Mouse (Mus musculus) spleen, postnatal 14 days (tissue): ENCODE measurements around the gene Hebp1.

Experiments
- DNase-seq, 2 experiments: peaks; one replicate each; pipeline ENCODE4 v3.0.0; 2021 to 2022; ENCODE audit warnings: low spot score in 2 of 2

Hebp1 gene

DNA sequence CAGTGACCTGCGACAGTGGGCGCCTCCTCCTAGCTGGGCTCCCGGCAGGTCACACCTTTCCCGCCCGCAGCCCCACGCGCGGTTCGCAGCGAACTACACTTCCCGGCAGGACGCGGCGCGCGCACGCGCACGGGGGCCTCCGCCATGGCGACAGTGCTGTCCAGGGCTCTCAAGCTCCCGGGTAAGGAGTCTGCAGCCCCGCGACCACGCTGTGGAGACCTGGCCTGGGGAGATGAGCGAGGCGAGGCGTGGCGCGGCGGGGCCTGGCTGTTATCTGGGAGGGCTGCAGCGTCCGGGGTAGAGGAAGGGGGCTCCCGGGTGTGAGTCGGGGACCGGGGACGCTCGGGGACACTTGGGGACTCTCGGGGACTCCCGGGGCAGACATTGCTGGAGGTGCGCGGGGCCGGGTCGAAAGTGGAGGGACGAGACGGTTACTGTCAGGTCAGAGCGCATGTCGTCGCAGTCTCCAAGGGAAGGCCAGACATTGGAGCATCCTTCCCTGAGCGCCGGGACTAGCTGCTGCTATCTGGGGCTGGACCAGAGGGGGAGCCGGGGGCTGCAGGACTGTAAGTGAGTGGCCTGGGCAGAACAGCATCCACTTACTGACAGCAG, at the start of gene Hebp1, which contains the start of gene Fam234b:
Hebp1 (minus strand) TSS at position 102 of the 612 bp plus-strand sequence.
Fam234b (plus strand) TSS at position 57 of the 612 bp plus-strand sequence.
- peak; percentile 79 to 86 for DNase-seq

DNA sequence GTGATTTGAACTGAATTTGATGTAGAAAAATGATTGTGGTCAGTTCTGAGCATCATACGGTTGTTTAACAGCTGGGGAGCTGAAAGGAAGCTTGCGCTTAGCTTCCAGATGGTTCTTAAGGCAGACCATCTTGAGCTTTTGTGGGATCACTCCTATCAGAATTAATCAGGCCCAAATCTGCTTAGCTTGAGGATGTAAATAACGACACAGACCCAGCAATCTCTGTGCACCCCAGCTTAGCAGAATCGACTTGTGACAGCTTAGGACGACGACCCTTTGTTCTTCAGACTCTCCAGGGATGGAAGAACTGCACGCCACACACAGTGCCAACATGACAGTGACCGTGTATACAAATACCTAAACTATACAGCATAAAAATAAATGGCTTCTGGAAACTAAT, 47.8 kb upstream of the Hebp1 start:
- DNase-seq = no peak

DNA sequence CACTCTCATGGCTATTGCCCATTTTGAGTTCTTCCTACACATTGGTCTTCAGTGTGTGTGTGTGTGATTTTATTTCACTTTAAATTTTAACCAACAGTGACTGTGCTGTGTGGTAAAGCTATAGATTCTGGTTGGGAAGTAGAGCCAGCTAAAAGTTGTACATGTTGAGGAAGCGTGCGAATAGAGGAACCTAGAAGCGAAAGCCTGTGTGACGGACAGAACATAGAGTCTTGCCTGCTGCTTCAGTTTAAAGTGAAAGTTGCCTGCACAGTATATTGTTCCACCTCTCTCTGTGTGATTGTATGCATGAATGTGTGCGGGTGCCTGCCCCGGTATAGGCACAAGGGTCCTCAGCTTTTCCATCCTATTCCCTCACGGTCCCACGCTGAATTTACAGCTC, 42.5 kb upstream of the Hebp1 start:
- DNase-seq = no peak

DNA sequence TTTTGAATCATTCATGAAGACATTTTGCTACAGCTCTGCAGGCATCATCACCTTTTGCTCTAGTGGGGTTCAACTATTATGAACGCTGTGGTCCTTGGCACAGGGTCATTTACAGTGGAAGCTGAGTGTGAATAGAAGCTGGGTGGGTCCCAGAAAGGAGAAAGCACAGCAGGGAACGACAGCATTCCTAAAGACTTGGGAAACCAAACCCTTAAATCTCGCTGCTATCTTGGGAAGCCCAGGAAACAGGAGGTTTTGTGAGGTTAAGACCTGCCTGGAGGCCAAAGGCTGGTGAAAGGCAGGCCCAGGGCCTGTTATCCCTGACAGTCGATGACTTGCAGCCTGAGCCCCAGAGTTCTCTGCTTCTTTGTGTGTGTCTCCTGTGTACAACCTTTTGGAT, 40.4 kb upstream of the Hebp1 start:
- DNase-seq = no peak

DNA sequence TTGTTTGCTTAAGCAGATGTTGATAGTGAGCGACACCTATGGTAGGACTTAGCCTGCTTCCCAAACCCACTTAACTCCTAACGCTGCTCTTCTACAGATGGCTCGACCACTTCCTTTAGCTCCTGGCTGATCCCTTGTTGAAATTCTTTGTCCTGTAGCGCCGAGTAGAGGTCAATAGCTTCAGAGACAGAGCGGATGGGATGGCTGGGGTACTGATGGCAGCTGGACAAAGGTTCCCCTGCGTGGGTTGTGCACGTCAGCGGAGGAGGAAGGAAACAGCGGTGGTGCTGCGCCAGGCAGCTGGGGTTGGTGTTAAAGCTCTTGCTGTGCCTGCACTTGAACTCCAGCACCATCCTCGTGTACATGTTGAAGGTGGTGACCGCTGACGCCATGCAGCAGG, 39.5 kb upstream of the Hebp1 start:
- no peak for DNase-seq

DNA sequence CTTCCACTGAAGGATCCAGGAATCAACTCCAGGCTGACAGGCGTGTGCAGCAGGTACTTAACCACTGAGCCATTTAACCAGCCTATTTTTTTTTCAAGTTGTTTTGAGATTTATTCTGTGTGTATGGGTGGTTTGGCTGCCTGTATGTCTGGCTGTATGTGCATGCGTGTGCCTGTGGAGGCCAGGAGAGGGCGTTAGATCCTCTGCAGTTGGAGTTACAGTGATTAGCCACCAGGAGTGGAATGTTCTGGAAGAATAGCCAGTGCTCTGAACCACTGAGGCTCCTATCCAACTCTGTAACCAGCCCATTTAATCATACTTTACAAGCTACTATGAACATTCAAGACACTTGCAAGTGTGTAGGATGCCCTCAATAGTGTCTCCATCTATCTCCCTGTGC, 38.8 kb upstream of the Hebp1 start:
- DNase-seq = no peak

DNA sequence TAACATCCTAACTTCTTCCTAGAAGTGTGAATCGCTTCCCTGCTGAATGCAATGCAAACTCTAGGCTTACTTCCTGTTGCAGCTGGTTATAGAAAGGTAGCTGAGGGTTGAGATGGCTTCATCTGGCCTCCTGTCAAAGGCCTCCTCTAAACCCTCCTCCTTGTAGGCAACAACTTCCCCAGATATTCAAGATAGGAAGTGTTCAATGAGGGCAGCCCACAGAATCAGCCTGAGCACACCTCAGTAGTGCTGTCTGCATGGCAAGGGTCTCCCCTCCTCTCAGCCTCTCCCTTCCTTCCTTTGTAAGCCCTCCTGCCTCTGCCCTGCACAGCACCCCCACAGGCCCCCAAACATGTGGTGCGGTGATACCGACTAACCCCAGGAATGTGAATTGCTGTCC, 37.9 kb upstream of the Hebp1 start:
- DNase-seq = no peak

DNA sequence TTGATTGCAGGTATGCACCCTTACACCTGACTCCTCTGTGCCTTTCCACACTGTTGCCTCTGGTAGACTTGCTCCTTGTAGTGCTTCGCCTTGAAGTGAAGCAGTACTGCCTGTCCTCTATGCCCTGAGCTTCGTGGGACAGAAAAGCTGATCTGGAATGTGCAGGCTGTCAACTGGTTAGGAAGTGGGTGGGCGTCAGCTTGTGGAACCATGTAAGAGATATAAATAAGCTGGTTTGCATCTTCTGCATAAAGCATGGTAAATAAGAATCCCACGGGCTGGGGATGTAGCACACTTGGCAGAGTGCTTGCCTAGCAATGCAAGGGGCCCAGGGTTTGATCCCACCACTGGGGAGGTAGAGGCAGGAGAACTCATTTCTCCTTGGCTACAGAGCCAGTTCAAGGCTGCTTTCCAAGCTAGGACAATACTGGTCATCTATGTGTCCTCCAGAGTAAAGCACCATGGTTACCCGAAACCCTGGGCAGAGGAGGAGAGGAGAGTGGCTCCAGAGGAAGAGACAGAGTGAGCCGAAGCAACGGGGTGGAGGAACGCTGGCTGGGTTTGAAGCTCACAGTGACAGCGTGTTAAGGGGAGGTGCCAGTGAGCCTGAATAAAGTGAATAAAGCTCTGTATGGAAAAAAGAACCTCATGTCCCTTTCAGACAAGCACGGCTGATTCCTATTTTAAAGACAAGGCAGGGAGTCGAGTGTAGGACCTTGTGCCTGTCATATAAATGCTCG, 34.8 kb upstream of the Hebp1 start:
- no peak for DNase-seq

DNA sequence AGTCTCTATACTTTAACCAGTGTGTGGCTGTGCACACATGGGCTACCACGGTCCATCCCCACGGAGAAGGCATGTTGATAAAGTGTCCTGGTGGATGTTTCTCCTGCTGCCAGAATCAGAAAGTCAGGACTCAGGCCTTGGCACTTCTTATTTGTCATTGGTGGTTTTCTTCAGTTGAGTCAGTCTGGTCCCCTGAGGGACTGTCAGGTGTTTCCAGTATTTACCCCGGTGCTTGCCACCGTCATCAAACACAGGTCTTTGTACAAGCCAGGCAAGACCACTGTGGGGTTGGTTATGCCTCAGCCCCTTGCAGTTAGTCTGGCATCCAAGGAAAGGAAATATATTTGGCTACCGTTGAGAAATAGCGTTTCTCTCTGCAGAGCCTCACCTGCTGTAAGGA, 32.8 kb upstream of the Hebp1 start:
- no peak for DNase-seq

DNA sequence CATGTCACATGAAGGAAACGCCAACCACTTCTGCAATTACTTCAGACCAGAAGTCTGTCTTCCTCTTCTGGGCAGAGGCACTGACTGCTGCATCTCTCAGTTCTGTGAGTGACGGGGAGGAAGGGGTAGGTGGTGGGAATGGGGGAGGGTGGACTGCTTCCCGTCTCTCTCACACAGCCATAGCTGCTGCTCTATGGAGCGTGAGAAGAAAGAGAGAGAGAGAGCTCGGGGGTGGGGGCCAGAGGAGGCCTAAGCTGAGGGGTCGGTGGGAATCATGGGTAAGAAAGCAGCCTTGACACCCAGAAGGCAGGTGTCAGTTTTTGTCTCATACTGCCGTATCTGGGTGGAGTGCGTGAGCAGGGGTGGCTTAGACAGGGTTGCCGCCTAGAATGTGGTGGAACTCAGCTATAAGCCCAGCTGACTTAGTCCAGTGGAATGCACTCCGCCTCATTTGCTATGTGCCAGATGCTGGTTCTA, 30.7 kb upstream of the Hebp1 start:
- DNase-seq = no peak

DNA sequence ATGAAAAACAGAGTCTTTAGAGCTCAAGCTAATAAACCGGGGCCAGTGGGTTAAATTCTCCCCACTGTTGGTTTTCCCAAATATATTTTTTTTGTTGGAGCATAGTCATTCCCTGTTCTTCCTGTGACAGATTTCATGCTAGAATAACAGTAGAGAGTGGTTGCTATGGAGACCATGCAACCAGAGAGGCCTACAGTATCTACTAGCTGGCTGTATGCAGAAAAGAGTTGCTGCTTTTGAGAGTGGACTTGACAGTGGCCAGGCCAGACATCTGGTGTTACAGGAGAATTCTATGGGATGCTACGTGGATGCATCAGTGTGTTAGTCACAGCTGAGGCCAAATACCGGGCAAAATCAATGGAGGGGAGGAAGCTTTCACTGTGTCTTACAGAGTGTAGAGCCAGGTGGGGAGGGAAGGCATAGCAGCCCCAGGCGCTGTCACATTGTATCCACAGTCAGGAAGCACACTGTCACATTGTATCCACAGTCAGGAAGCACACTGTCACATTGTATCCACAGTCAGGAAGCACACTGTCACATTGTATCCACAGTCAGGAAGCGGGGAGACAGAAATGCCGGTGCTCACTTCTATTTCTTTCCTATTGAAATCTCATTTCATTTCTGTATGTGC, 26.1 kb upstream of the Hebp1 start:
- DNase-seq = no peak

DNA sequence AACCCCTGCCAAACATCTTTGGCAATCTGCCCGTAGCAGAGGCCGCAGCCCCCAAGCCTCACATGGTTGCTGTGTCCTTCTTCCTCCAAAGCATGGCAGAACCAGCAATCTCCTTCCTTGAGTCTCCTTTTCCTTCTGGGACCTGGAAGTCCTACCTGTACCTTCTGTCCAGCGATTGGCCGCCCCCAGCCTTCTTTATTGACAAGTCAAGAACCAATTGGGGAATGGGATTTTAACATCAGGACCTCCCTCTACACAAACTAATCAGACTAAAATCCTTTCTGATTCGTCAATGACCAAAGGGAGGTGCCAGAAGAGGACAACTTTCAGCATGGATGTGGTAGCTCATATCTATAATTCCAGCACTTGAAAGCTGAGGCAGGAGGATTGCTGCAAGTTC, 22.1 kb upstream of the Hebp1 start:
- no peak for DNase-seq

DNA sequence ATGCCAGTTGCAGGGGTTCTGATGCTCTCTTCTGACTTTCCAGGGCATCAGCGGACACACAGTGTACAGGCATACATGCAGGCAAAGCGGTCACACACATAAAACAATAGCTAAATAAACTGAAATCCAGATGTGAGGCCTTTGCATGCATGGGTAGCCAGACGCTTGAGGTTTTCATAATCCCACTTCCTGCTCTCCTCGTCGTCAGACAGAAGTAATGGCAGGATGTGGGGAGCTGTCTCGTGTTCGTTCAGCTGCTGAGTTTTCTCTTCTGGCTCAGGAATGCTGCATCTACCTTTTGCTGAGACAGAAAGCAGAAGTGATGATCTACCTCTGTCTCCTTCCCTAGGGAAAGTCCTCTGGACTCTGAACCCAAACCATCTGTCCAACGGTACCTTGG, 20.5 kb upstream of the Hebp1 start:
- no peak for DNase-seq

DNA sequence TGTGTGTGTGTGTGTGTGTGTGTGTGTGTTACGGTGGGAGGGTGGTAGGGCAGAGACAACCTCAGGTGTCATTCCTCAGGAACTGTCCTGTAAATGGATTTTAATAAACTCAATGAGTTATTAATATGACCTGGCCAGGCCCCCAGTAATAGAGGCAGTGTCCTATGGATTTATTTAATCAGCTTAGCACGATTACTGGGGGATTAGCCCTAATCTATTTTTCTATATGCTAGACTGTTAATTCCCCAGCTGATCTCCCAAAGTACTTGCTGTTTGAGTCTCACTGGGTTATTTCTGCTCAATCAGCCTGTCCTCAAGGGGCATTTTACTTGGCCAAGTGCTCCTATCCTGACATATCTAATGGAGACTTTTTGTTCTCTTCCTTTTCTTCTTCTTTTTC, 14.8 kb upstream of the Hebp1 start:
- DNase-seq = no peak

DNA sequence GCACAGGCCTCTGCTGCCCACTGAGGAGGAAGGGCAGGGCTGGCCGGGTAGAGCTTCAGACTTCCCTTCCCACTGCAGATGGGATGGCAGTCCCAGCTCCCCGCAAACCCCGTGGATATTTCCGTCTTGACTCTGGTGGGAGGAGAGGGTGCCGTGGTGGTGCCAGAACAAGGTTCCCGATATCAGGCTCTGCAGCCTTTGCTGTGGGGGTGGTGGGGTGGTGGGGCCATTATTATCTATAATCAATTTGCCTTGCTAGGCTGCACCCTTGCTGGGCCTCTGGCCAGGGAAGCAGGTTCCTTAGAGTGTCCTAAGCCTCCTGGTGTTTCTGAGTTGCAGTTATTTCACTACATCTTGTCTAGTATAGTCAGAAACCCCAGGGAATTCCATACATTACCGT, 13.3 kb upstream of the Hebp1 start:
- DNase-seq = no peak

DNA sequence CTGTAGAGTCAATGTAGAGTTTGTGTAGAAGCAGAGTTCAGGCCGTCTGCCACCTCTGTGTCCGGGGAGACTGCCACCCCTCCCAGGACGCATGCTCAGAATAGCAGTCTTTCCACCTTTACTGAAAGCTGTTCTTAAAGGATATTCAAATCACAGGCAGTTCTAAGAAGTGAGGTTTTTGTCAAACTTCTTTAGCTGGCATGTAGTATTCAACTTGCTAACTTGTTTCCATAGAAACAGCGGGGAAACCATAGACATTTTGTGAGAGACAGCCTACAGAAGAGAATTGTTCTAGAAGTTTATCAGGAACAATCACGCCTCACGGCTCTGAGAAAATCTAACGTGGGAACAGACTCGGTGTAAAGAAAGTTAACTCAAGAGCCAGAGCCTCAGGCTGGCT, 9.1 kb upstream of the Hebp1 start:
- no peak for DNase-seq

DNA sequence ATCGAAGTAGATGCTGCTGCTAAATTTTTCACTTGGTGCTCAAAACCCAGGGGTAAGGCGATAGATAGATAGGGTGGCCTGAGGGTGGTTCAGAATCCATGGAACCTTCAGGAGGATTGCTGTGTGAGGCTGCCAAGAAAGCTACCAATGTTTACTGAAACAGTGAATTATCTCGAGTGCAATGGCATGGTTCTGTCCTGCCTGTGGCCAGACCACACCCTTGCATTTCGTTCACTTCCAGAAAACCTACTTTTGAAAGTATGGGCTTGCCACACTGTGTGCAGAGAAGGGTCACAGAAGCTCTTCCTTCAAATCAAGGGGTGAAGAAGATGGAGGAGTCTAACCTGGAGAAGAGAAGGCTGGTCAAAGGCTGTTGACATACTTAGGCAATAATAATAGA, 8.0 kb upstream of the Hebp1 start:
- no peak for DNase-seq

DNA sequence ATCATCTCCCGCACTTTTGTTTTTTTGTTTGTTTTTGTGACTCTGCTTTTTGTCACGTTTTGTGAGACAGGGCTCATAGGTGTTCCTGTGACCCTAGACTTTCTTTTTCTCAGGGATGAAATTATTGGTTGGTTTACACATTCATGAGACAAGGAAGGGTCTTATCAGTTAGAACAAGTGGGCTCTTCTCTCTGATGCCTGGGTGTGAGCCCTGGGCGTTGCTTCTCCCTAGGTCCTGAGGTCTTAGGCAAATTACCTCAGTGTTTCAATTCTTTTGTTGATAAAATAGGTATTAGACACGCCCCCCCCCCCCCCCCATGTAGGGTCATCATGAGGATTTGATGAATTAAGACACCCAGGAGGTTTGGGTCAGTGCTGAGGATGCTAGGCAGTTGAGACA, 7.0 kb upstream of the Hebp1 start:
- no peak for DNase-seq

DNA sequence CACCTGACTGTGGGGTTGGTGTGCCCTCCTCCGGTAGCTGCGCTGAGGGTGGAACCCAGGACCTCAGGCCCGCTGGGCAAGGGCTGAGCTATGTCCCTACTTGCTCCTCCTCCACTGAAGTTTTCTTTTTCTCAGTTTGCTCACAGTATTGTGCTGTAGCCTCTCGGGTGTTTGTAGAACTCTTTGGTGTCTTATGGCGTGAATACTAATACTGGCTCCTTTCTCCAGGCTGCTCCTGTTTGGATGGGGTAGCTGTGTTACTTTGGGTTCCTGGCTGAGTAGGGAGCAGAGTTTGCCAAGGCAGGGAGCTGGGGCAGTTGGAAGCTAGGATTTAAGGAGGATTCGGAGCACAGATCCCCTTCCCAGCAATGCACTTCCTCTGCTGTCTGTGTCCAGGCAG, 5.9 kb upstream of the Hebp1 start:
- DNase-seq = no peak

DNA sequence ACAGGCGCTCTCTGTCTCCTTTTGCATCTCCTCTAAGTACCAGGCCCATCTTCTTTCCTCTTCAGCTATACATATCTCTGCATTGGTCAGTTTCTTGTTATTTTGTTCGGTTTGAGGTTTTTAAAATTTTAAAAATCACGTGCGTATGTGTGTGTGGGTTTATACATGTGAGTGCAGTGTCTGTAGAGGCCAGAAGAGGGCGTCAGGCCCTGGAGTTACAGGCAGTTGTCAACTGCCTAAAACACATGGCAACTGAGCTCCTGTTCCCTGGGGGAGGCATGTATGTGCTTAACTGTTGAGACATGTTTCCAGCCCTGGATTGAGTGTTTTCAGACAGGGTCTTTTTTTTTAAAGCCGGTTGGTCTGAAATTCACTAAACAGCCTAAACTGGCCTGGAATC, 4.8 kb upstream of the Hebp1 start:
- no peak for DNase-seq

DNA sequence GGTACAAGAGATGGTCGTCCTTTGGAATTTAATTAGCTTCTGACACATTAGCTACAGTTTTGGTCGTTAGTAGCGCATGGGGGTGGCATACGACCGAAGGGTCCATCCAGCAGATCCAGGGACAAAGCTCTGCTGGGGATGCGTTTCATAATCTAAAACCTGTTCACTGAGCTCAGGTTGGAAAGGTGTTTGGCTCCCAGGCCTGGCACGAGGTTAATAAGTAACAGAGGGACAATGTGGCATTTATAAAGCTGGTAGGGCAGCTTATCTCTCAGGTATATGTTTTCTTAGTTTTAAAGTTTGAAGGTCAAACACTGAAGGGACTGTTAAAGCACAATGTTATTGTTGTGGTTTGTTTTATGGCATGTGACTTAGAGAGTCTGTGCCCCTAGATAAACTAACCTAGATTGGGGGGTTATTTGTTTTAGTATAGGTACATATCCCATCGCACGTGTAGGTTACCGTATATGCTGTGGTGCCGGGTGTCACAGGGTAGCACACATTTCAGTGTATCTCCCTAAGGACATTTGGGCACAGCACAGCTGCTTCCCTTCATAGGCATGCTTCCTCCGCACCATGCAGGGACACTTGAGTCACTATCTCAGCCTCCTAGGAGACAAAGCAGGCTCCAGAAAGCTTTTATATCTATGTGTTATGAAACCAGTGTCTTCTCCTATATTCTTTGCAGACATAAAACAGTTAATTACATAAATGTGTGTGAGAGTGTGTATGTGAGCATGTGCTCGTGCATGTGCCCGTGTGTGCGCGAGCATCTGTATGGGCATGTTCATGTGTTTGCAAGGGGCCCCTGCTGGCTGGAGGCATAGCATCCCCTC, 2.5 kb upstream of the Hebp1 start:
- DNase-seq = no peak

DNA sequence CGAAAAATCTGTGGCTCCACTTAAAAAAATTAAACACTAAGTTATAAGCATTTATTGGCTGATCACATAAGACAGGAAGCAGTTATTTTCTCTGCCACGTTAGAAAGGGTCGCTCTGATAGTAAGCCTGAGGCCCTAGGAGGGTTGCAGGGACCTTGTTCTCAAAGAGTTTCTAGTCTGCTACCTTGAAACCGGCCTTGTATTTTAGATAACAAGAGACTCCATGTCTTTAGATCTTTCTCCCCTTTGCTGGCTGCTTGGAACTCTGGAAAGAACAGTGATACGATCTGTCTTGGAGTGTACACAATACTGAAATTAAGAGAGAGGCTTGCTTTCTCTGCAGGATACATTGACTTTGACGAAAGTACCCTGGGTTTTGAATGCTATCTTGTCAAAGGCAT, 904 bp upstream of the Hebp1 start:
- no peak for DNase-seq
